Mouse (Mus musculus) small intestine, adult 2 months (tissue): Measurements from ENCODE around the gene Ankrd13c. TPM values are rescaled to one million over a fixed set of nuclear protein-coding genes. Genes with fewer than 3 reads are reported as not detected.
A peak's percentile ranks its signal among the peaks of the same experiment; 100 is the strongest.

Experiments
- H3K27ac ChIP-seq: fragments of 200-500 bp; 2 replicates; pipeline ENCODE4 v1.5.1; 2012; ENCODE audit warnings: low read depth, low read length, control low read depth, inconsistent platforms; ENCODE audit not compliant: insufficient read depth
- H3K27me3 ChIP-seq: fragments of 200-500 bp; 2 replicates; pipeline ENCODE4 v1.6.1; 2012; ENCODE audit warnings: mild to moderate bottlenecking, moderate library complexity, low read length, inconsistent platforms; ENCODE audit not compliant: control insufficient read depth, insufficient read depth
- H3K36me3 ChIP-seq: fragments of 200-500 bp; 2 replicates; pipeline ENCODE4 v1.6.1; 2012; ENCODE audit warnings: mild to moderate bottlenecking, low read length, control low read depth, inconsistent platforms; ENCODE audit not compliant: control insufficient read depth, insufficient read depth
- H3K4me1 ChIP-seq: fragments of 200-500 bp; 2 replicates; pipeline ENCODE4 v1.6.1; 2012; ENCODE audit warnings: low read length, inconsistent platforms, mixed read lengths; ENCODE audit not compliant: control insufficient read depth, insufficient read depth, insufficient read length
- H3K4me3 ChIP-seq: fragments of 200-500 bp; 2 replicates; pipeline ENCODE4 v1.5.1; 2012; ENCODE audit warnings: low read depth, mild to moderate bottlenecking, control low read depth, inconsistent platforms, low read length, moderate library complexity
- CTCF ChIP-seq: fragments of 200-500 bp; IDR thresholded peaks from 2 replicates; pipeline ENCODE4 v1.5.1; 2012; ENCODE audit warnings: low read depth, mild to moderate bottlenecking, control low read depth, inconsistent platforms, low read length, moderate library complexity, mixed read lengths; ENCODE audit not compliant: insufficient replicate concordance, insufficient read length; ENCODE audit errors: extremely low read depth
- POLR2A ChIP-seq: fragments of 200-500 bp; IDR thresholded peaks from 2 replicates; pipeline ENCODE4 v1.6.1; 2012; ENCODE audit warnings: low read depth, mild to moderate bottlenecking, control low read depth, inconsistent platforms, low read length, moderate library complexity
- WGBS: fragments of 180-500 bp; shearing (Covaris S2); methylation state at CpG from one replicate; pipeline ENCODE4 v1.1.7; 2018; 5-methylcytosine and 5-hydroxymethylcytosine counted together
- polyA plus RNA-seq: library from polyadenylated mRNA; depleted of rRNA; stranded (reverse); fragments of >200 nt; gene quantifications from 2 replicates; pipeline ENCODE4 v1.2.3, GENCODE M21; 2012; rRNA removed

Gene Ankrd13c
- 13.9 and 29.5 TPM in 2 replicates for polyA plus RNA-seq

DNA sequence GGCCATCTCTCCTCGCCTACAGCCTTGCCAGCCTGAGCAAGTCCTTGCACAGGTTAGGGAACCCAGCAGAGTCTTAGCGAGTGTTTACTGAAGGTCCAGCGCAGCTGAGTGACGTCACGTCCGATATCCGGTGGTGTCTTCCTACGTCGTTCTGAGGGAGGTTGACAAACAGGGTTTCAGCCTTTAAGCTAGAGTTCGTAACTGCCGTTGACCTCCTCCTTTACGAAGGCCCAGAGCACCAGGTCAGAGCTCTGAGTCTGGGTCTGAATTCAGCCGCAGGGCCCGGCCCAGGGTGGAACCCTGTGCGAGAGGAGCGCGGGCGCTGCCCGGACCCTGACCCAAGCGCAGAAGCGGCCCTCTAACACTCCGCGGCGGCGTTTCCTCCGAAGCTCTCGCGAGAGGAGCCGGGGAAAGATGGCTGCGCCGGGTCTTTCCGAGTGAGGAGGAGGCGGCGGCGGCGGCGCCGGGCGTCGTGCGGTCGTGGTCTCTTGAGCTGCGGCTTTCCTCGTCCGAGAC is at the start of gene Ankrd13c:
Gene Ankrd13c (plus strand): TSS at position 397 of the 516 bp plus-strand sequence.
- peak within 1 kb of the TSS; percentile 94 for H3K27ac ChIP-seq
- TF ChIP-seq POLR2A, result peak; percentile 67
- 0 out of 2 replicates have a peak, but pooled peaks have one; percentile 6 for TF ChIP-seq CTCF
- no peaks in the 10 kb centered on the region; the same call in 1 of the 2 replicates for H3K36me3 ChIP-seq
- WGBS, result under 1% methylated on average over 45 of the region's 45 CpGs
- peak within 1 kb of the TSS; percentile 70 for H3K4me3 ChIP-seq
- H3K27me3 ChIP-seq, result no peaks in the 10 kb centered on the region
- H3K4me1 ChIP-seq, result peaks cover 2% of the 10 kb centered on the region; the same call in 1 of the 2 replicates

DNA sequence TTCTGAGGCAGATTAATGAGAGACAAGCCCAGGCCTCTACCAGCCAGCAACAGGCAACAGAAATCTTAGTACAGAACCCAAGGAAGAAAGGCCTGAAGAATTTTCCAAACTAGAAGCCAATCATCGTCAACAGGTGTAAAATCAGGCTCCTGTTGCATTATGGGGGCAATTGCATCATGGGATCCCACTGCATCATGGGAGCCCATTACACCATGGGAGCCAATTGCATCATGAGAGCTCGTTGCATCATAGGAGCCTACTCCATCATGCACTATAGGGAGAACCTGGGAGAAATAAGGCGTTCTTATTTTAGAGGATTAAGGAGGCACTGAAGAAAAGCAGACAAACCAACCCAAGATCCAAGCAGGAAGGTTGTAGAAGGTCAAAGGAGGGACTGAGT is 49.4 kb upstream of the Ankrd13c start:
- Histone ChIP-seq H3K27ac (no peak overlapping the region), H3K36me3 (peaks cover 16% of the 10 kb centered on the region), H3K4me3 (no peak overlapping the region), H3K27me3 (no peaks in the 10 kb centered on the region), H3K4me1 (peaks cover 3% of the 10 kb centered on the region; the same call in 1 of the 2 replicates)
- TF ChIP-seq CTCF (no peak), POLR2A (no peak)
- WGBS, result 89% methylated on average over 3 of the region's 3 CpGs

DNA sequence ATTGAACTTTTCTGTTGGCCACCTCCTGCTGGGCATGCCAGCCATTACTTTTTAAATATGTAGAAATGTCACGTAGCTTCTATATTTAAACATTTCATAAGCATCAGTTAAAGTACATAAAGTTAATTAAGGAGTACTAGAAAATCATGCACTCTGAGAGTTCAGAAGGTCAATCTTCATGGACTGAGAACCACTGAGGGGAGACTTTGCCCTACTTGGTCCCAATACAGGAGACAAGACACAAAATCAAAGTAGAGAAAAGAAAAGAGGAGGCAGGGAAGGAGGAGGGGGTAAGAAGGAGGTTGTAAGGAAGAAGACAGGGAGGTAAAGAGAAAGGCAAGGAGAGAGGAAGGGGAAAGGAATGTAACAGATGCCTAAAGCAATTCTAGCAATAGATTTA is 47.1 kb upstream of the Ankrd13c start:
- Histone ChIP-seq H3K4me3 (no peak overlapping the region), H3K36me3 (peaks cover 19% of the 10 kb centered on the region), H3K27me3 (no peaks in the 10 kb centered on the region), H3K27ac (no peak overlapping the region), H3K4me1 (peaks cover 6% of the 10 kb centered on the region; the same call in 1 of the 2 replicates)
- 78% methylated on average over 1 of the region's 1 CpGs for WGBS
- no peak for TF ChIP-seq CTCF
- no peak for TF ChIP-seq POLR2A

DNA sequence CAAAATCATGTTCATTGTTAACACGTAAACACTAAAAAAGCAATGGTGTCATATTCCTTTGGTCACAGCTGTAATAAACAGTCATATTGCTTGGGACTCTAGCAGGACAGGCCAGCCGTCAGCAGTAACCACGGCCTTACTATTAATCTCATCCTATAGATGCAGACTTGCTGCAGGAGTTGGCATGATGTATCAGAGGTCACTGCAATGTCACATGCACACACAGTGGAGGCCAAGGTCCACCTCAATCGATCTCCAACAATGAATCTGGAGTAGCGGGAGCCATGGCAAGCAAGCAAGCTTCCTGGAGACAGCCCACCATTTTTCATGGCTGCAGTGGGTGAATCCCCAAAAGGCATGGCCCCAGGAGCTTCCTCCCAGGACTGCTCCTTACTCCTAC is 45.3 kb upstream of the Ankrd13c start:
- Histone ChIP-seq H3K4me1 (peaks cover 8% of the 10 kb centered on the region; the same call in 1 of the 2 replicates), H3K27me3 (no peaks in the 10 kb centered on the region), H3K27ac (peak overlapping the region; percentile 55; the same call in 1 of the 2 replicates), H3K4me3 (no peak overlapping the region), H3K36me3 (peaks cover 20% of the 10 kb centered on the region)
- TF ChIP-seq POLR2A (no peak), CTCF (no peak)
- WGBS, result 55% methylated on average over 5 of the region's 5 CpGs

DNA sequence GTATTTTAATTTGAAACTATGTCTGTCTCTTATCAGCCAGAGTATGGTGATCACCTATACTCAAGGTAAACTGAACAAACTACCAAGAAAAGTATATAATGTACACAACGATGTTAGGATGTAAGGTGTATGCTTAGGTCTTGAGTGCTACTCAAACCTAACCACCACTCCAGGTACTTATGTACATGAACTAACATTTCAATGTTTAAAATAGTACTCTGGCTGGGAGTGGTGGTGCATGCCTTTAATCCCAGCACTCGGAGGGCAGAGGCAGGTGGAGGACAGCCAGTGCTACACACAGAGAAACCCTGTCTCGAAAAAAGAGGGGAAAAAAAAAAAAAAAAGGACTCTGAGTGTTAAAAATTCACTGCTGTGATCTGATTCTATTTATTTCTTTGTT is 38.9 kb upstream of the Ankrd13c start:
- Histone ChIP-seq H3K4me3 (no peak overlapping the region), H3K27ac (no peak overlapping the region), H3K36me3 (peaks cover 34% of the 10 kb centered on the region), H3K4me1 (peaks cover 22% of the 10 kb centered on the region), H3K27me3 (no peaks in the 10 kb centered on the region)
- WGBS, result 73% methylated on average over 3 of the region's 3 CpGs
- no peak for TF ChIP-seq POLR2A
- no peak for TF ChIP-seq CTCF

DNA sequence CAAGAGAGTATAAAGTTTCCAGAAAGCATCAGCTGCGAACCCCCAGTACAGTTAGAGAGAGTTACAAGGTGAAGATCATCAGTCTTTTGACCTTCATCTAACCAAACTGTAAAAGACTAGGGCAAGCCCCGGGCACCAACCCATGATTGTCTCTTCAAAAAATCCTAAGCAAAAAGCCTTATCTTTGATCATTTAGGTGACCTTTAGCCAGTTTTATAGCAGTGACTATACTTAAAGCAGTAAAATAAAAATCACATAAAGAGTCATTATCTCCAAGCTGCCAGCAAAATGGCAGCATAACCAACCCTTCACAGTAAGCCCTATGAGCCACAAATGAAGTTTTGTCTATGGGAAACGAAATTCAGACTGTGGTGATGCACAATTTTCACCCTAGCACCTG is 36.8 kb upstream of the Ankrd13c start:
- WGBS, result 17% methylated on average over 3 of the region's 3 CpGs
- TF ChIP-seq CTCF (no peak), POLR2A (no peak)
- H3K4me1 ChIP-seq, result peaks cover 22% of the 10 kb centered on the region

DNA sequence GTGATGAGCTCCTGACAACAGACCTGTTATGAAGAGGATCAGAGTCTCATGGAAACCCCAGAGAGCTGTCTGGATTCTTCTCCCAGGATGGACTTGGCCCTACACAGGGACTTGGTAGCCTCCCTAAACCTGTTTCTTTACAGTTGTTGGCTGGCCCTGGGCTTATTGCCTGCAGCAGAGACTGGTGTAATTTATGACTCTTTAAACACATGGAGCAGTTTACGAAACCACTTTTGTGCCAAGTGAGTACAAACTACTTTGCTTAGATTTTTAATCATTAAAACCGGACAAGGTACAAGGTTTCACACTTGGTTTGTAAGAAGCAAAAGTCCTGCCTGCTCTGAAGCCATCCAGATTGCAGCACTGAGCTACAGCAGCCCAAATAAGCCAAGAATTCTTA is 34.9 kb upstream of the Ankrd13c start:
- Histone ChIP-seq H3K27me3 (no peaks in the 10 kb centered on the region), H3K36me3 (peaks cover 21% of the 10 kb centered on the region), H3K27ac (peak overlapping the region; percentile 71), H3K4me3 (no peak overlapping the region), H3K4me1 (peaks cover 20% of the 10 kb centered on the region)
- WGBS, result 24% methylated on average over 2 of the region's 2 CpGs
- TF ChIP-seq CTCF (no peak), POLR2A (no peak)

More for the DNA sequence above, 36.8 kb upstream of the Ankrd13c start:
- Histone ChIP-seq H3K4me3 (no peak overlapping the region), H3K36me3 (peaks cover 31% of the 10 kb centered on the region), H3K27ac (no peak overlapping the region), H3K27me3 (no peaks in the 10 kb centered on the region)
